Mouse (Mus musculus) kidney, adult 8-10 months (tissue): Measurements from ENCODE around the gene Dnaaf1.

Source experiments
- DNase-seq, 2 experiments: peaks; one replicate each; pipeline ENCODE4 v3.0.0; 2022

Gene Dnaaf1

DNA sequence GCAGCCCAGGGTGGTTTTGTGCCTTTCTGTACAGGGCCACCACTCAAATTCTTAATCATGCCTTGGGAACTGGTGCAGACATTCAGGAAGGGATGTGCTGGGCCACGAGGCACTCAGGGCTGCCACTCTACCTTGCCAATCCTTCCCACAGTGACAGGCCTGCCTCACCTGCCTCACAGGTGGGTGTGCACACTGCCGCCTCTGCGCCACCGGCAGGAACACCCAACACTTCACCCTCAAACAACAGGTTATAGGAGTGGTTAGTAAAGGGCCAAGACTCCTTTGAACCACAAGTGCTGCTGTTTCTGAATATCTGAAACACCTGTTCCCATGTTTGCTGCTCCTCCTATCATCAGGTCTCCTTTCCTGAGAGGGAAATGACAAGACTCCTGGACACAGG, 2.6 kb upstream of the Dnaaf1 start:
- DNase-seq: no peak

GRCm38 (mm10) chr8:119575366-119575726, 311 bp downstream of the Dnaaf1 start:
- no peak for DNase-seq

DNA sequence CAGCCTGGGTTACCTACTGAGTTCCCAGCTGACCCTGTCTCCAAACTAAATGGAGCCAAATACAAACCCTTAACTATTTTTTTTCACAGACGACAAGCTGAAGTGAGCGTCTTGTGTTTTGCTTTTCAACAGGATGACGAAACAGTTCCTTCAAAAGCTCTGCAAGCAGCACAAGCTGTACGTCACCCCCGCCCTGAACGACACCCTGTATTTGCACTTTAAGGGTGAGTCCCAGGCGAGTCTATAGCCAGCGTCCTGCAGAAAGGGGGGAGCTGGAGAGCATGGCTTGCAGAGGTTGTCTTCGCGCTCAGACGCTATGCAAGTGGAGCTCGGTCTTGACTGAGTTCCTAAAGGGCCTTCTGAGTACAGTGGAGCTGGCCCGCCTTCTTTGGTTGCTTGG, 4.1 kb downstream of the Dnaaf1 start:
- no peak for DNase-seq

- no peak for DNase-seq
Measured at GRCm38 (mm10) chr8:119580441-119581161, 5.6 kb downstream of the Dnaaf1 start.

DNA sequence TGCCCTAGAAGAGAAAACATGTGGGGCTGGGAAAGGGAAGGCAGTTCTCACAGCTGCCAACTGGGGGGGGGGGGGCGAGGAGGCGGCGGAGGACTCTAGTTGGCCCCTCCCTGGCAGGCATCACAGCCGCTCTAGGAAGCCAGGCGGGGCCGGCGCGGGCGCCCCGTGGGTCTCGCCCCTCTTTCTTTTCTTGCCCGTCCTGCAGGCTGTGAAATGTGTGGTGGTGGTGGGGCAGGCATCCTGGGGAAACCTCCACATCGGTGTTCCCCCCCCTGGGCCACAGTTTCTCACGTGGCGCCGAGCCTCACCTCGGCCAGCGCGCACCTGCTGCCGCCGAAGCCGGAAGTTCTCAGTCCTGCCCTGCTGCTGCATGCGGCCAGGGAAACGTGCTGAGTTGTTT, 10.9 kb downstream of the Dnaaf1 start:
- DNase-seq: no peak

GRCm38 (mm10) chr8:119588321-119588720, 13.3 kb downstream of the Dnaaf1 start:
- no peak for DNase-seq

- DNase-seq: no peak
Measured at GRCm38 (mm10) chr8:119588844-119589243, 13.8 kb downstream of the Dnaaf1 start.

DNA sequence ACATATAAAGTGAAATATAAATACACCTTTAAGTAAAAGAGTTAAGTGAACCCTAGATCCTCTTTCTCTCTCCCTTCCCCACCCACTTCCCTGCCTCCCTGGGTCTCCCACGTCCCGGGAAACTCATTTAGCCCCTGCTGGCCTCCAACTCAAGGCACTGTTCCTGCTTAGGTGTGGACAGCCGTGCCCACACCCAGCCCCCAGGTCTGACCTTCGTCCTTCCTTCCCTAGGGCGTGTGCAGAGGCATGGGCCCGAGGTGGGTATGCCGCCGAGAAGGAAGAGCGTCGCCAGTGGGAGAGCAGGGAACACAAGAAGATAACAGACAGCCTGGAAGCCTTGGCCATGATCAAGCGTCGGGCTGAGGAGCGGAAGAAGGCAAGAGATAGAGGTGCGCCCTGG, 15.3 kb downstream of the Dnaaf1 start:
- no peak for DNase-seq

DNA sequence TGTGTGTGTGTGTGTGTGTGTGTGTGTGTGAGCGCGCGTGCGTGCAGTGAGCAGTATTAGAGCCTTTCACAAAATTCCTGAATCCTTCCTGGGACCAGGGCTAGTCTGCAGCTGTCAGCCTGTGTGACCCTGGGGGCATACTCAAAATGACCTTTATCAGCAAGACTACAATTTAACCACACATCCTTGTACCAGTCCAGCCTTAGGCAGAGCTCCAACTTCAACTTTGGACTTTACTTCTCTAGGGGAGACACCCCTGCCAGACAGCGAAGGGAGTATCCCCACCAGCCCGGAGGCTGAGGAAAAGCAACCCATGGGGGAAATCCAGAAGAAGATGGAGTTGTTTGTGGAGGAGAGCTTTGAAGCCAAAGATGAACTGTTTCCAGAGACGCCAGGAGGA, 16.4 kb downstream of the Dnaaf1 start:
- DNase-seq: peak; percentile 56 to 65

DNA sequence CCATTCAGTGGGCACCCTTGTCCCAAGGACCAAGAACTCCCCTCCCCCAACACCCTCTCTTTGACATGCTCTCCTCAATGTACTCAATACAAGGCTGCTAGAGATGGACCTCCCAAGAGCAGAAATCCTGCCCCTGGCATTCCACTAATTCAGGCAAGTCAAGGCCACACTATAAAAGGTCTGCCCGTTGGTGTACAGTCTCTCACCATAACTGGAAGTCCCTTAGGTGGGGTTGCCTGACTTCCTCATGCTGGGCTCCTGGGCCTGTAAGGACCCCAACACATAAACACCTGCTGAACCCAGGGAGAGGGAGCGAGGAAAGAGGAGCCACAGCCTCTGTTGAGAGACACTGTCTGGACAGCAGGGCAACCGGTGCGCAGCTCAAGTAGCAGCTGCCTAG, 28.7 kb downstream of the Dnaaf1 start:
- DNase-seq: no peak

- no peak for DNase-seq
Measured at GRCm38 (mm10) chr8:119604398-119604803, 29.4 kb downstream of the Dnaaf1 start.

DNA sequence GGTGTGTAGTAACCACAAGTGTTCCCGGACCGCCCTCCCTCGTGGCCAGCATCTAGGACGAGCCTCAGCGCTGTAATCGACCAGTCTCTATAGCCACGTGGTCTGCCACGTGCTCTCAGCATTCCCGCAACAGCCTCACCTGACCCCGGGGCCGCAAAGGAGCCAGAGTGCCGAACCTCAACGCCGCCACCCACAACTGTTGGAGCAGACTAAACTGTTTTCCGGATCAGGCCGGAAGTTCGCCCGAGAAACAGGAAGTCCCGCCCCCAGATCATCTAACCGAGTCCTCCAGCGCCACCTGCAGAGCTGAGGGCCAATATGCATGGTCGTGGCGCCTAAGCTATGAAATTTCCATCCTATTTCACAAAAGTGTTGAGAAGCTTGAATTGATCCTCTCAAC, 30.0 kb downstream of the Dnaaf1 start, which contains the start of gene Taf1c:
Gene Taf1c (minus strand): TSS at position 227 of the 400 bp plus-strand sequence.
- peak; percentile 94 to 96 for DNase-seq

GRCm38 (mm10) chr8:119606224-119606623, 31.2 kb downstream of the Dnaaf1 start:
- peak in 1 of 2 experiments; percentile 20 for DNase-seq

- DNase-seq: no peak
Measured at GRCm38 (mm10) chr8:119612471-119612870, 37.4 kb downstream of the Dnaaf1 start, which contains the start of gene Adad2. Adad2 (plus strand) TSS chr8:119612747.

DNA sequence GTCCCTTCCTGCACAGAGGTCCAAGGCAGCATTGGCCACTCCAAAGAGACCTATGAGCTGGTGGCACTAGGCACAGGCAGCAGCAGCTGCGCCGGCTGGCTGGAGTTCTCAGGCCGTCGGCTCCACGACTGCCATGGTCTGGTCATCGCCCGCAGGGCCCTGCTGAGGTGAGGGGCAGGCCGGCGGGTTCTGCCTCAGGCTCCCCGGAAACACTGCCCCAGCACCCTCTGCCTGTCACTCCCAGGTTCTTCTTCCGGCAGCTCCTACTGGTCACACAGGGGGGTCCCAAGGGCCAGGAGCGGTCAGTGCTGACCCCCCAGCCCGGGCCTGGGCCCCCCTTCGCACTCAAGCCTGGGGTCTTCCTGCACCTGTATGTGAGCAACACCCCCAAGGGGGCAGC, 40.1 kb downstream of the Dnaaf1 start:
- DNase-seq: no peak

- no peak for DNase-seq
Measured at GRCm38 (mm10) chr8:119616358-119616757, 41.3 kb downstream of the Dnaaf1 start.

GRCm38 (mm10) chr8:119616811-119617210, 41.8 kb downstream of the Dnaaf1 start:
- DNase-seq: no peak

DNA sequence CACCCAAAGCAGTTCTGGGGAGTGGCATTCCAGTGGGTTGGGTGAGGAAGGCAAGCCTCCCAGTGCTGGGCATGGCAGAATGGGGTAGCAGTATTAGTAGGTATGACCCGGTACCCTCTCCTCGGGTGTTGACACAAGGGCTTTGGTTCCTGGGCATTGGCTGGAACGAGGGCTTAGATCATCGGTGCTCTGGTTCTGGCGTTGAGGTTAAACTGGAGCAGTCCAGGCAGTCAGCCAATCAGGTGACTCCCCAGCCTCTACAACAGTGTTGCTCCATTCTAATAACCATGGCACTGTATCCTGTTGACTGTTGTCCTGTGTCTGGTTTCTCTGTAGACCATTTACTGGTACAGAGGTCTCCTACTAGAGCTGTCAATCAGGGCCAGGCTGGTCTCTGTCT, 42.6 kb downstream of the Dnaaf1 start:
- DNase-seq: no peak

DNA sequence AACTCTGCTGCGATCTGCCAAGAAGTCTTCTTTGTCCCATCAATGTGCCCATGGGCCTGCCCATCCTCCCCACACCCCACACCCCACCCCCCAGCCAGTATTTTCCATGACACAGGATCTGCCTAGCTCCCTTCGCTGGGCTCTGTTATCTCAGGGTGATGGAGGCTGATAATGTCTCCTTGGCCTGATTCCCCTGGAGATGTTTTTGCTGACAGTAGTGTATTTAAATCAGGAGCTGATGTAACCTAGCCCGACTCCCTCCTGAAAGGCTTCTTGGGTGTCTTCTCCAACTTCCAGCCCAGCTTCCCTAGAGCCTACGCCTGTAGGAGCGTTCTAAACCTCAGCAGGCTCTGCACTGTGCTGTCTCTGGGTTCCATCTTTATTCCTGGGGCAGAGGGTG, 43.9 kb downstream of the Dnaaf1 start:
- no peak for DNase-seq

- DNase-seq: no peak
Measured at GRCm38 (mm10) chr8:119620116-119620840, 45.2 kb downstream of the Dnaaf1 start.

- no peak for DNase-seq
Measured at GRCm38 (mm10) chr8:119620848-119621465, 45.9 kb downstream of the Dnaaf1 start.

GRCm38 (mm10) chr8:119622555-119622954, 47.5 kb downstream of the Dnaaf1 start:
- DNase-seq: no peak

DNA sequence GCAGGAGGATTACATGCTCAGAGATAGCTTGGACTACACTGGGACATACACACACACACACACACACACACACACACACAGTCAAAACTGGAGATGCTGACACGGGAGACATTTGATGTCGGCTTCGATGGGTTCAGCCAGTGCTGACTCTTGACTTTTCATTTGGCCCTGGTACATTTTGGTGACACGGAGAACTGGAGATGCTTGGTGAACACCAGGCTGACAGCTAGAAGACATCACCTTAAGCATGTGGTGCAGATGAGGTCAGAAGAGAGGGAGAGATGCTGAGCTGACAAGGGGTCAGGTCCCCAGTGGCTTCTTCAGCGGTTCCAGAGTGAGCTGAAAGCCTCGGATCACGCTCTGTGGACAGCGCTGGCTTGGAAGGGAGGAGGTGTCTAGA, 48.0 kb downstream of the Dnaaf1 start:
- DNase-seq: no peak

- DNase-seq: no peak
Measured at GRCm38 (mm10) chr8:119623744-119624143, 48.7 kb downstream of the Dnaaf1 start.
